Mouse (Mus musculus): ENCODE results near the gene Sfxn5.

GRCm38 (mm10) chr6:85272436-85272835 lies 60.8 kb downstream of the Sfxn5 start:
- TF ChIP-seq MAX (IDR thresholded peaks at IDR 0.05; ENCODE audit: low read depth) (no peak), POLR2A (IDR thresholded peaks at IDR 0.05; ENCODE audit: insufficient read length, low read depth) (no peak), MYOG (IDR thresholded peaks at IDR 0.05; ENCODE audit: control insufficient read depth in 1 of 3, insufficient read depth in 1 of 3, insufficient read length in 2 of 3, low read depth in 2 of 3) (no peak), E2F4 (IDR thresholded peaks at IDR 0.05; ENCODE audit: insufficient read depth) (no peak), USF1 (IDR thresholded peaks at IDR 0.05; ENCODE audit: low read depth) (no peak), CEBPB (IDR thresholded peaks at IDR 0.05; ENCODE audit: insufficient read depth, poor library complexity, severe bottlenecking) (no peak), MYOD1 (IDR thresholded peaks at IDR 0.05; ENCODE audit: control insufficient read depth in 1 of 3, insufficient read length in 2 of 3, low read depth in 2 of 3) (no peak), POLR2AphosphoS2 (IDR thresholded peaks at IDR 0.05; ENCODE audit: insufficient read length, low read depth) (no peak), TCF3 (IDR thresholded peaks at IDR 0.05; ENCODE audit: insufficient read length, low read depth) (no peak), SRF (IDR thresholded peaks at IDR 0.05; ENCODE audit: control insufficient read depth, insufficient read length, low read depth) (no peak)
